Mouse (Mus musculus): ENCODE results near the gene Eid3.

DNA sequence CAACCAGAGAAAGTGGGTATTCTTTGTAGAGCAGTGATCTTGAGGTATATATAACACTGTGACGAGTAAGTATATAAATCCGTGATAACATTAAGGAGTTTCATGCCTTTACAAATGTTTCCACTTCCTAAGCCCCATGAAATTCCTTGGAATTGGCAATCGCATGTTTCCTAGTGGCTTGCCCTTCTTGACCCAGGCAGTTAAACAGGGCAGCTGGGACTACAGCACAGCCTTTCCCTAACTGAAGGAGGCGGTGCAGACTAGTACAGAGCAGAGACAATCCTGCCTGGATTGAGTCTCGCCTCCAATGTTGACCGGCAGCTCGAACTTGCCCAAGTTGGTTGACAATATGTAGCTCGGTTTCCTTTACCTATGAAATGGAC is 6.9 kb upstream of the Eid3 start:
- TF ChIP-seq GATA1 (IDR thresholded peaks at IDR 0.05; ENCODE audit: borderline replicate concordance, low read length) = no peak
- no peak for TF ChIP-seq FLI1 (IDR thresholded peaks at IDR 0.05; ENCODE audit: low read length)

All from megakaryocyte, embryonic 14.5 days (primary cell).